Mouse (Mus musculus) kidney, embryonic 15.5 days (tissue): ENCODE measurements around the gene Slitrk5. TPM values are rescaled to one million over a fixed set of nuclear protein-coding genes. Genes with fewer than 3 reads are reported as not detected.
"Not testable (repeated sequence)": the region's sequence is repeated elsewhere in the genome, so short reads cannot be mapped to it uniquely, and the experiment has no call there.

Experiments
- ATAC-seq: fragments of 200-750 bp; cut with Nextera tagmentation; replicated peaks from 2 replicates; pipeline ENCODE4 v1.8.0; 2017; ENCODE audit warnings: moderate TSS enrichment; ENCODE audit not compliant: low FRiP score
- H3K27ac ChIP-seq: fragments of 300-500 bp; sonication (generic); 2 replicates; pipeline ENCODE4 v1.5.1; 2015; ENCODE audit warnings: mild to moderate bottlenecking, inconsistent platforms
- H3K27me3 ChIP-seq: fragments of 300-500 bp; sonication (generic); 2 replicates; pipeline ENCODE4 v1.6.1; 2015; ENCODE audit warnings: inconsistent platforms
- H3K36me3 ChIP-seq: fragments of 300-500 bp; sonication (generic); 2 replicates; pipeline ENCODE4 v1.6.1; 2015; ENCODE audit warnings: inconsistent platforms
- H3K4me1 ChIP-seq: fragments of 300-500 bp; sonication (generic); 2 replicates; pipeline ENCODE4 v1.6.1; 2015; ENCODE audit warnings: inconsistent platforms
- H3K4me2 ChIP-seq: fragments of 300-500 bp; sonication (generic); 2 replicates; pipeline ENCODE4 v1.6.1; 2015; ENCODE audit warnings: moderate library complexity, mild to moderate bottlenecking, inconsistent platforms
- H3K4me3 ChIP-seq: fragments of 300-500 bp; sonication (generic); replicated peaks from 2 replicates; pipeline ENCODE4 v1.5.1; 2015; ENCODE audit warnings: mild to moderate bottlenecking, inconsistent platforms
- H3K9ac ChIP-seq: fragments of 300-500 bp; sonication (generic); 2 replicates; pipeline ENCODE4 v1.6.1; 2015; ENCODE audit warnings: mild to moderate bottlenecking, inconsistent platforms
- H3K9me3 ChIP-seq: fragments of 300-500 bp; sonication (generic); replicated peaks from 2 replicates; pipeline ENCODE4 v1.6.1; 2016; ENCODE audit warnings: inconsistent platforms
- WGBS: fragments of 180-500 bp; shearing (Covaris S2); methylation state at CpG from one replicate; pipeline ENCODE4 v1.1.7; 2015; ENCODE audit warnings: mixed read lengths; 5-methylcytosine and 5-hydroxymethylcytosine counted together
- polyA plus RNA-seq: library from polyadenylated mRNA; unstranded; fragments of >200 nt; fragmentation: Nextera tagmentation; extraction: Ambion mirVana; gene quantifications from 2 replicates; pipeline ENCODE4 v1.2.1, GENCODE M21; 2015

Gene Slitrk5
- polyA plus RNA-seq, result 0.75 and 0.96 TPM in 2 replicates

DNA sequence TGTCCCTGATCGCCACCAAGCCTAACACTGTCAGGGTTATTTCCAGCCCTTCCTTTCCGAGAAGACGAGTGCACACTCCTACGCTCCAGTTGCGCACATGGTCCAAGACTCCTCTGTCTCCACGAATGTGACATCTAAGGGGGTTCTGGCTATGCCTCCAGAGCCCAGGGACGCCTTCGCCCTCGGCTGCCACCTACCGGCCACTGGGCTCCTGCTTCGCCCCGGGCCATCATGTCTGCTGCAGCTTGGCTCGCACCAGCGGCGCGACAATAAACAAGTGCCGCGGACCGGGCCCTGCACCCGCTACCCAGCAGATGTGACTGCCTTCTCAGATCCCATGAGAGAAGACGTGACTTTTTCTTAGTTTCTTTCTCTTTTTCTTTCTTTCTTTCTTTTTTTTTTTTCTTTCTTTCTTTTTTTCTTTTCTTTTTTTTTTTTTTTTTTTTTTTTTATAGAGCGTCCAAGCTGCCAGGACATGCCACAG, at the start of gene Slitrk5:
TSS of gene Slitrk5 (plus strand) at position 434 of the 484 bp plus-strand sequence.
- H3K4me2 ChIP-seq, result peak within 1 kb of the TSS; percentile 92
- no peak within 1 kb of the TSS for H3K27ac ChIP-seq
- H3K4me1 ChIP-seq, result peaks cover 31% of the 10 kb centered on the region
- ATAC-seq, result peak; percentile 87
- peaks cover 47% of the 10 kb centered on the region for H3K27me3 ChIP-seq
- peak within 1 kb of the TSS; percentile 41 for H3K9ac ChIP-seq
- no peaks in the 10 kb centered on the region for H3K36me3 ChIP-seq
- peak within 1 kb of the TSS; percentile 60 for H3K4me3 ChIP-seq
- under 1% methylated on average over 22 of the region's 22 CpGs for WGBS
- H3K9me3 ChIP-seq, result no peaks in the 10 kb centered on the region

DNA sequence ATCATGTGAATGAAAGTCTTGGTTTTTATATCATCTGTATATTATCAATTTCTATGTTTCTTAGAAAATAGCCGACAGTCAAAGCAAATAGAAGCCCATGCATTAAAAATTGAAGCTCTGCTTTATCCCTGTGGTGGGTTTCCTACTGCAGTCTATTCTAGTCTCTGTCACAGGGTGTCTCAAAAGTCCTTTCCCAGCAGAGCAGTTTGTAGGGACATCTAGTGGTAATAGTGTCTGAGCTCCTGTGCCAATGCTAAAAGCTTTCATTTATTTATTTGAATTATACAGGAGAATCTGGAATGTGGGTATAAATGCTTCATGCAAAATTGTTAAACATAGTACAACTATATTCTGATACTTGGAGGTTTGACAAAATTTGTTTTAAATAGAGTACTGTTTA, 2.0 kb upstream of the Slitrk5 start:
- Histone ChIP-seq H3K4me2 (no peak overlapping the region), H3K27ac (no peak overlapping the region), H3K36me3 (no peaks in the 10 kb centered on the region), H3K27me3 (peaks cover 31% of the 10 kb centered on the region), H3K4me1 (peaks cover 31% of the 10 kb centered on the region), H3K4me3 (no peak overlapping the region), H3K9me3 (no peaks in the 10 kb centered on the region), H3K9ac (no peak overlapping the region)
- no peak for ATAC-seq
- WGBS, result 67% methylated on average over 1 of the region's 1 CpGs

DNA sequence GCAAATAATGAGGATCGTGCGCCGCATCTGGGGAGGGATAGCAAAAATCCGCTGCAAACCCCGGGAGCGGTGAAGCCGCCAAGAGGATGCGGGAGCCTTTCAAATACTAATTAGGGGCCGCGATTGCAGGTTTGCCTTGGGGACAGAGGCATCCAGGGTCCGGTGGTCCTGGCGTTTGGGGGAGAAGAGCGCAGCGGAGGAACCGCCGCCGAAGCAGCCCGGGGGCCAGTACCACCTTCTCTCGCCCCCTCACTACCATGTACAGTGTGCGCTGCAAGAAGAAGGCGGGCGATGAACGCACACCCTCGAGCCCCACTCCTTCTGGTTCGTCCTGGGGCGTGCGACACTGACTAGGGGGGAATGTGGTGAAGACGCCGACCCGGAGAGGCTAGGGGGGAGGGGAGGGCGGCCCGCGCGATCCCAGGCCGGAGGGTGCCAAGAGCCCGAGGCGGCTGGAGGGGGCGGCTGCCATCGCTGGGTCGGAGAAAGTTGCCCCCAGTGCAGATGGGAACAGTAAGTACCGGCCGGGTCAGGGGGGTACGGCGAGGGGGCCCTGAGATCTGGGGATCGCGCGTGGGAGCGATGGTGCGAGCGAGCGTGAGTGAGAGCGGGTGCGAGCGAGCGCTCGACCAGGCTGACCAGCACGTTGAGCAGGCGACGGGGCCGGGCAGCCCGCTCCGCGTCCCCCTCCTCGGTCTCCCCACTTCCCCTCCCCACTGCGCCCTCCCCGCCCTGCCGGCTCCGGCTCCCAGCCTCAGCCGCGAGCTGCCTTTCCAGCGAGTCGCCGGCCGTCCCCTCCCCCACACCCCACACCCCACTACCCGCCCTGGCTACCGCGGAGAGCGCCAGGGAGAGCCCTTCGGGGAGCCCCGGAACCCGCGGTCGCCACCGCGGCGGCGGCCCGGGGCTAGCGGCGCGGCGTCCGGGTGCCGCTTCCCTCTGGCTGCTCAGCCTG, 591 bp downstream of the Slitrk5 start:
- no peaks in the 10 kb centered on the region for H3K9me3 ChIP-seq
- no peak overlapping the region for H3K27ac ChIP-seq
- peak overlapping the region; percentile 41 for H3K9ac ChIP-seq
- peak overlapping the region; percentile 60 for H3K4me3 ChIP-seq
- peak; percentile 78 for ATAC-seq
- peak overlapping the region; percentile 92 for H3K4me2 ChIP-seq
- WGBS, result 0% methylated on average over 81 of the region's 94 CpGs
- no peaks in the 10 kb centered on the region for H3K36me3 ChIP-seq
- H3K27me3 ChIP-seq, result peaks cover 55% of the 10 kb centered on the region
- peaks cover 31% of the 10 kb centered on the region for H3K4me1 ChIP-seq

DNA sequence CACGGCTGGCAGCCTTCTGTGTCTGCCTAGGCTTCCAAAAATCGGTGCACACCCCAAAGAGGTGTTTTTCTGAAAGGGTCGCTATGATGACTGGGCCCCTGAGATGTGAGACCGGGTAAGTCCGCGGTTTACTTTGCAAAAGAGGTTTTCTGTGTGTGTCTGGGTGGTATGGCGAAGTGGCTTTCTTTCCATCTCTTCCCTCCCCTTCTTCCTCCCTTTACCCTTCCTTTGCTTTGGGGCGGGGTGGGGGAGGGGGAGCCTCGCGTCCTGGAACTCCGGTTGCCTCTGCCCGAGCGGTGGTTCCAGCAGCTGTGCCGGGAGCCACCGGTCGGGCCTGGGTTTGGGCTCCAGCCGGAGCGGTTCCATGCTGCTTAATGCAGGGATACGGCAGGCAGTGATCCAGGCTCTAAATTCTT, 1.3 kb downstream of the Slitrk5 start:
- H3K27me3 ChIP-seq, result peaks cover 62% of the 10 kb centered on the region
- H3K4me1 ChIP-seq, result peaks cover 37% of the 10 kb centered on the region
- no peak overlapping the region for H3K27ac ChIP-seq
- peak overlapping the region; percentile 60 for H3K4me3 ChIP-seq
- no peaks in the 10 kb centered on the region for H3K9me3 ChIP-seq
- H3K4me2 ChIP-seq, result peak overlapping the region; percentile 92
- ATAC-seq, result peak; percentile 35
- H3K9ac ChIP-seq, result peak overlapping the region; percentile 41
- no peaks in the 10 kb centered on the region for H3K36me3 ChIP-seq
- WGBS, result under 1% methylated on average over 19 of the region's 19 CpGs

DNA sequence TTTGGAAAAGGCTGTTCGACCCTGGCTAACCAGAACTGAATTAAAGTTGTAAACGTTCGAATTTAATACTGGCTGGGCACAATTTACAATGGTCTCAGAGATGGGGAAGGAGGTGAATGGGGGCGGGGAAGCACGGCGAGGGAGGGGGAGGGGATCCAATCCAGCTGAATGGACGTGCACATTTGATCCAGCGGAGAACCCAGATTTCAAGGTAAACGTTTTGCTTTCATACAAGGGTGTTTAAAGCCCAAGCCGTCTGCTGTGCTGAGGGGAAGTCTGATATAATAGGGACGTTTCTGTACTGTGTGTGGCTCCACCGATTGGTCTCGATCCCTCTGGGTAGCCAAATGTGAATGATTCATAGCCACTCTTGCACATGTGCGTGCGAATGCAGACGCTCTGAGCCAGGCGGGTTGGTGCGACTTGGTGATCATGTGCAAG, 2.0 kb downstream of the Slitrk5 start:
- Histone ChIP-seq H3K27ac (no peak overlapping the region), H3K4me3 (peak overlapping the region; percentile 60), H3K36me3 (no peaks in the 10 kb centered on the region), H3K4me2 (peak overlapping the region; percentile 92), H3K4me1 (peaks cover 41% of the 10 kb centered on the region), H3K27me3 (peaks cover 69% of the 10 kb centered on the region), H3K9ac (no peak overlapping the region), H3K9me3 (no peaks in the 10 kb centered on the region)
- ATAC-seq, result no peak
- WGBS, result 1% methylated on average over 18 of the region's 18 CpGs

DNA sequence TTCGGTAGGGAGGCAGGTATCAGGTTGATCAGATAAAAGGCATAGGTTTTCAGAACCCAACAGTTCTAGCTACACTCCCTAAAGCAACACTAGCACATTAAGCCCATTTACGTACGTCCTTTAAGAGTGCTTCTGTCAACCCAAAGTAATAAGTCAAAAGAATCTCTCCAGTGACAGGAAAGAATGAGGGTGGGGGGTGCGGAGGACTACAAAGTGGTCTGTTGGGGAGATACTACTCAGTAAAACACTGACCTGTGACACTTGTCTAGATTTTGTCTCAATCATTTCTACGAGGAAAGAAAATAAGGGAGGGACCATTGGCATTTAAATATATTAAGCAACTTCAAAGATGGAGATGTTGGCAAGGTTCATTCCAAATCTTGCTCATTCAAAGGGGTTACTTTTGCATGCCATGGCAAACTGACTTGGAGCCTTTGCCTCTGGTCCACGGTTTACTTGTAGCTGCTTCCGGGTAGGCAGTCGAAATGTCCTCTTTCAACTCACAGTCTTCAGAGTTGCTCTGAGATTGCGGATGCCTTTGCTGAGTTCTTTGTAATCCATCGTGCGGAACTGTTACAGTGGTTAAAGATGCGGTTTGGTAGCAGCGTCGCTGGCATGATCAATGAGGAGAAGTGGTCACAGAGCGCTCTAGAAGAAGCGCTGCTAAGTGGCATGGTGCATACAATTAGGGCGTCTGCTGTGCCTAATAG, 2.6 kb downstream of the Slitrk5 start:
- Histone ChIP-seq H3K27ac (no peak overlapping the region), H3K4me2 (peak overlapping the region; percentile 92), H3K27me3 (peaks cover 72% of the 10 kb centered on the region), H3K9ac (no peak overlapping the region), H3K36me3 (no peaks in the 10 kb centered on the region), H3K4me3 (peak overlapping the region; percentile 60), H3K4me1 (peaks cover 41% of the 10 kb centered on the region), H3K9me3 (no peaks in the 10 kb centered on the region)
- ATAC-seq, result no peak
- WGBS, result 5% methylated on average over 17 of the region's 17 CpGs

DNA sequence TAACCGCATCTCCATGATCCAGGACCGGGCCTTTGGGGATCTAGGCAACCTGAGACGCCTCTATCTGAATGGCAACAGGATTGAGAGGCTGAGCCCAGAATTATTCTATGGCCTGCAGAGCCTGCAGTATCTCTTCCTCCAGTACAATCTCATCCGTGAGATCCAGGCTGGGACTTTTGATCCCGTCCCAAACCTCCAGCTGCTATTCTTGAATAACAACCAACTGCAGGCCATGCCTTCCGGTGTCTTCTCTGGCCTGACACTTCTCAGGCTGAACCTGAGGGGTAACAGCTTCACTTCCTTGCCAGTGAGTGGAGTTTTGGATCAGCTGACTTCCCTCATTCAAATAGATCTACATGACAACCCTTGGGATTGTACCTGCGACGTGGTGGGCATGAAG, 5.4 kb downstream of the Slitrk5 start:
- H3K4me2 ChIP-seq, result peak overlapping the region; percentile 94; the same call in 1 of the 2 replicates
- ATAC-seq, result no peak
- WGBS, result 75% methylated on average over 8 of the region's 8 CpGs
- no peak overlapping the region for H3K4me3 ChIP-seq
- no peaks in the 10 kb centered on the region for H3K36me3 ChIP-seq
- no peaks in the 10 kb centered on the region for H3K9me3 ChIP-seq
- H3K27ac ChIP-seq, result no peak overlapping the region
- peaks cover 35% of the 10 kb centered on the region for H3K4me1 ChIP-seq
- H3K27me3 ChIP-seq, result peaks cover 68% of the 10 kb centered on the region
- no peak overlapping the region for H3K9ac ChIP-seq

DNA sequence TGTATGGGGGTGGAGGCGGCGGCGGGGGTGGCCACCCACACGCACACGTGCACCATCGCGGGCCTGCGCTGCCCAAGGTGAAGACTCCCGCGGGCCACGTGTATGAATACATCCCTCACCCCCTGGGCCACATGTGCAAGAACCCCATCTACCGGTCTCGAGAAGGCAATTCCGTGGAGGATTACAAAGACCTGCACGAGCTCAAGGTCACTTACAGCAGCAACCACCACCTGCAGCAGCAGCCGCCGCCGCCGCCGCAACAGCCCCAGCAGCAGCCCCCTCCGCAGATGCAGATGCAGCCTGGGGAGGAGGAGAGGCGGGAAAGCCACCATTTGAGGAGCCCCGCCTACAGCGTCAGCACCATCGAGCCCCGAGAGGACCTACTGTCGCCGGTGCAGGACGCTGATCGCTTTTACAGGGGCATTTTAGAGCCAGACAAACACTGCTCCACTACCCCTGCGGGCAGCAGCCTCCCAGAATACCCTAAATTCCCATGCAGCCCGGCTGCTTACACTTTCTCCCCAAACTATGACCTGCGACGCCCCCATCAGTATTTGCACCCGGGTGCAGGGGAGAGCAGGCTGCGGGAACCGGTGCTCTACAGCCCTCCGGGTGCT, 6.3 kb downstream of the Slitrk5 start:
- under 1% methylated on average over 38 of the region's 38 CpGs for whole genome bisulfite sequencing
- Histone ChIP-seq H3K4me1 (peaks cover 25% of the 10 kb centered on the region), H3K36me3 (no peaks in the 10 kb centered on the region), H3K9me3 (no peaks in the 10 kb centered on the region), H3K27me3 (peaks cover 60% of the 10 kb centered on the region), H3K27ac (no peak overlapping the region), H3K9ac (peak overlapping the region; percentile 34), H3K4me3 (peak overlapping the region; percentile 50), H3K4me2 (peak overlapping the region; percentile 94)
- peak; percentile 72 for ATAC-seq

DNA sequence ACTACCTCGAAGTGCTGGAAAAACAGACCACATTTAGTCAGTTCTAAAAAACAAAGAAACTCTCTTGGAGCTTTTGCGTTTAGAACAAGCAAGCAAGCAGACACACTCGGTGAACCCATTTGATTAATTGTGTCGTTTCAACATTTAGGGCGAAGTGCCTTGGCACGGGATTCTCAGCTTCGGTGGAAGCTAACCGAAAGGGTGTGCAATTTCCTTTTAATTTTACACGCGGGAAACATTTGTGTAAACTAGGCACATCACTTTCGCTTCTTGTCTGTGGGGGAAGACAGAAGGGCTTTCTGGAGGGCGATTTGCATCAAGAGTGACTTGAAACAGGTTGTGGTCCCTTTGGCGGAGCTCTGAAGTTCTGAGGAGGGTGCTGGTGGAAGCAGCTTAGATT, 6.9 kb downstream of the Slitrk5 start:
- peak overlapping the region; percentile 34; the same call in 1 of the 2 replicates for H3K9ac ChIP-seq
- no peaks in the 10 kb centered on the region for H3K9me3 ChIP-seq
- H3K27me3 ChIP-seq, result peaks cover 55% of the 10 kb centered on the region
- H3K4me1 ChIP-seq, result peaks cover 20% of the 10 kb centered on the region
- H3K4me2 ChIP-seq, result peak overlapping the region; percentile 94
- peak overlapping the region; percentile 50 for H3K4me3 ChIP-seq
- 2% methylated on average over 13 of the region's 13 CpGs for WGBS
- no peak overlapping the region for H3K27ac ChIP-seq
- no peaks in the 10 kb centered on the region for H3K36me3 ChIP-seq
- ATAC-seq, result no peak

DNA sequence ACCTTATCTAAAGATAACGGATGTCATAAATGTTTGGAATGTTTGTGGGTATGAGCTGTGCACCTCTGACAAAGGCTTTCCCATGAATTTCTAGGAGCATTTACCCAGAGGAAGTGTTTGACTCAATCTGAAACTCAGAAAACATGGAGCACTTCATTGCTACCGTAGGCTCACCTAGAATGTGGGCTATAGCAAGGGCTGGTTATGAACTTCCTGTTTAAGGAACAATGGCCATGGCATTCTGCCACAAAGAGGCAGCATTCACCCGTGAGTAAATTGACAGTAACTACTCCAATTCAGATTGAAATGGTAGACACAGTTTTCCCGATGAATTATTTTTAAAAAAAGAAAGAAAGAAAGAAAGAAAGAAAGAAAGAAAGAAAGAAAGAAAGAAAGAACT, 8.6 kb downstream of the Slitrk5 start:
- ATAC-seq, result no peak
- 75% methylated on average over 4 of the region's 4 CpGs for WGBS
- Histone ChIP-seq H3K4me2 (no peak overlapping the region), H3K27ac (no peak overlapping the region), H3K4me3 (no peak overlapping the region), H3K4me1 (peaks cover 10% of the 10 kb centered on the region), H3K9me3 (no peaks in the 10 kb centered on the region), H3K27me3 (peaks cover 39% of the 10 kb centered on the region), H3K36me3 (no peaks in the 10 kb centered on the region), H3K9ac (no peak overlapping the region)

DNA sequence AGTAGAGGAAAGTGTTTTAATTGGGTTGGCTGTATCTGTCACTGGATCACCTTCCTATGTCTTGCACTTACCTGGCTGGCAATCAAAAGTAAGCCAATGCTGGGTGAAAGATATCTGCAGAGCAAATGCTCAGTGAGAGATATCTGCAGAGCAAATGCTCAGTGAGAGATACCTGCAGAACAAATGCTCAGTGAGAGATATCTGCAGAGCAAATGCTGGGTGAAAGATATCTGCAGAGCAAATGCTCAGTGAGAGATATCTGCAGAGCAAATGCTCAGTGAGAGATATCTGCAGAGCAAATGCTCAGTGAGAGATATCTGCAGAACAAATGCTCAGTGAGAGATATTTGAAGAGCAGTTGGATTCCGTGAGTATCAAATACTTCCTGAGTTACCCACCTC, 15.2 kb downstream of the Slitrk5 start:
- not testable (repeated sequence) for ATAC-seq, H3K9me3 ChIP-seq, H3K27me3 ChIP-seq, H3K27ac ChIP-seq, H3K4me2 ChIP-seq, H3K36me3 ChIP-seq, H3K4me1 ChIP-seq, H3K4me3 ChIP-seq, H3K9ac ChIP-seq
- WGBS, result 69% methylated on average over 1 of the region's 1 CpGs
